Mouse (Mus musculus) small intestine, adult 2 months (tissue): Measurements from ENCODE around the gene Mrpl38.

Source experiments
- CTCF ChIP-seq: fragments of 200-500 bp; IDR thresholded peaks from 2 replicates; pipeline ENCODE4 v1.5.1; 2012; ENCODE audit warnings: low read depth, mild to moderate bottlenecking, control low read depth, inconsistent platforms, low read length, moderate library complexity, mixed read lengths; ENCODE audit not compliant: insufficient replicate concordance, insufficient read length; ENCODE audit errors: extremely low read depth
- POLR2A ChIP-seq: fragments of 200-500 bp; IDR thresholded peaks from 2 replicates; pipeline ENCODE4 v1.6.1; 2012; ENCODE audit warnings: low read depth, mild to moderate bottlenecking, control low read depth, inconsistent platforms, low read length, moderate library complexity

DNA sequence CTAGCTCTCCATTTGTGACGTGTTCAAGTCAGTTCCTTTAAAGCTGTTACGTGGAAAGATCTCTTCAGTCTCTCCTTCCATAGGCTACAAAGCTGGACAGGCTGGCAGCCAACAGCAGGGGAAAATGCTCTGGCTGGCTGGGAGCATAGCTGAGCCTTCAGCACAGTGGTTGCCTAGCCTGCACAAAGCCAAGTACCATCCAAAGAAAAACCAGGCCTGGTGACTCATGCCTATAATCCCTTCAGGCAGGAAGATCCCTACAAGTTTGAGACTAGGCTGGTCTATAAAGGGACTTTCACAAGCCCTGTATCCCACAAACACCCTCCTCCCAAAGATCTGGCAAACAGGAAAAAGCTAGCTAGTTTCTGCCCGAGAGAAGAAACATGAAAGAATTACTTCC, 47.2 kb upstream of the Mrpl38 start:
- TF ChIP-seq POLR2A (no peak), CTCF (no peak)
